Comparison of ENCODE assay signal across 17 mouse cellular contexts in genomic region chr6:31039485-31039884, GRCm38 (mm10).
"Had no signal": no experiment of that assay in that cellular context is flagged by ENCODE, and none has a peak within 500 bp of the region (broad histone marks: within the 10 kb centered on the region; RNA-seq: fewer than 3 reads in every experiment).

No protein-coding gene starts in this region.

- DNase-seq: liver, embryonic 13.5 days; liver, postnatal 0 days; lung, adult 2 months; lung, postnatal 14 days; lung, postnatal 36 days; right cerebral cortex, postnatal 14 days; thymus, adult 2 months; thymus, postnatal 25 days; thymus, postnatal 4 days had no signal

- H3K4me3 ChIP-seq: liver, embryonic 13.5 days; liver, embryonic 15.5 days; lung, embryonic 15.5 days; megakaryocyte, embryonic 14.5 days; midbrain, embryonic 12.5 days; midbrain, embryonic 15.5 days; neural tube, embryonic 13.5 days had no signal

- H3K4me2 ChIP-seq: liver, embryonic 13.5 days; liver, embryonic 15.5 days; lung, embryonic 15.5 days; midbrain, embryonic 12.5 days; midbrain, embryonic 15.5 days; neural tube, embryonic 13.5 days had no signal

- ATAC-seq: liver, postnatal 0 days; lung, postnatal 0 days; midbrain, embryonic 15.5 days had no signal

- H3K27me3 ChIP-seq: liver, embryonic 13.5 days; lung, embryonic 15.5 days; midbrain, embryonic 12.5 days; midbrain, embryonic 15.5 days; neural tube, embryonic 13.5 days had no signal

- H3K27ac ChIP-seq: liver, embryonic 13.5 days; liver, embryonic 15.5 days; lung, embryonic 15.5 days; macrophage; midbrain, embryonic 12.5 days; midbrain, embryonic 15.5 days; neural tube, embryonic 13.5 days had no signal

- H3K36me3 ChIP-seq: liver, embryonic 13.5 days; liver, embryonic 15.5 days; lung, embryonic 15.5 days; midbrain, embryonic 12.5 days; midbrain, embryonic 15.5 days; neural tube, embryonic 13.5 days had no signal

- H3K9me3 ChIP-seq: liver, embryonic 13.5 days; liver, embryonic 15.5 days; lung, embryonic 15.5 days; megakaryocyte, embryonic 14.5 days; midbrain, embryonic 12.5 days; midbrain, embryonic 15.5 days; neural tube, embryonic 13.5 days had no signal

- H3K9ac ChIP-seq: liver, embryonic 13.5 days; liver, embryonic 15.5 days; liver, postnatal 0 days; lung, embryonic 15.5 days; midbrain, embryonic 12.5 days; midbrain, embryonic 15.5 days; neural tube, embryonic 13.5 days had no signal

- H3K4me1 ChIP-seq: liver, embryonic 13.5 days; liver, embryonic 15.5 days; midbrain, embryonic 12.5 days had no signal
